Mouse (Mus musculus) heart, embryonic 11.5 days (tissue): ENCODE data around the gene Hemk1. TPM values are rescaled to one million over a fixed set of nuclear protein-coding genes. Genes with fewer than 3 reads are reported as not detected.

Experiments
- ATAC-seq: fragments of 200-750 bp; cut with Nextera tagmentation; replicated peaks from 2 replicates; pipeline ENCODE4 v1.8.0; 2017; ENCODE audit warnings: moderate library complexity; ENCODE audit not compliant: insufficient number of reproducible peaks, low FRiP score, low TSS enrichment
- H3K27ac ChIP-seq: fragments of 300-500 bp; sonication (generic); 2 replicates; pipeline ENCODE4 v1.5.1; 2014; ENCODE audit warnings: mild to moderate bottlenecking, low read depth, low read length
- H3K27me3 ChIP-seq: fragments of 300-500 bp; sonication (generic); 2 replicates; pipeline ENCODE4 v1.6.1; 2014; ENCODE audit warnings: mild to moderate bottlenecking, low read length, mixed read lengths; ENCODE audit not compliant: control insufficient read depth, insufficient read depth
- H3K36me3 ChIP-seq: fragments of 300-500 bp; sonication (generic); 2 replicates; pipeline ENCODE4 v1.6.1; 2014; ENCODE audit warnings: mild to moderate bottlenecking, low read length, moderate library complexity, mixed read lengths; ENCODE audit not compliant: control insufficient read depth, insufficient read depth
- H3K4me1 ChIP-seq: fragments of 300-500 bp; sonication (generic); 2 replicates; pipeline ENCODE4 v1.6.1; 2014; ENCODE audit warnings: low read length; ENCODE audit not compliant: control insufficient read depth, insufficient read depth
- H3K4me2 ChIP-seq: fragments of 300-500 bp; sonication (generic); 2 replicates; pipeline ENCODE4 v1.6.1; 2014; ENCODE audit warnings: mild to moderate bottlenecking, moderate library complexity
- H3K4me3 ChIP-seq: fragments of 300-500 bp; sonication (generic); 2 replicates; pipeline ENCODE4 v1.5.1; 2014; ENCODE audit warnings: low read depth, low read length
- H3K9ac ChIP-seq: fragments of 300-500 bp; sonication (generic); 2 replicates; pipeline ENCODE4 v1.6.1; 2014; ENCODE audit warnings: mild to moderate bottlenecking, low read depth, low read length, moderate library complexity
- H3K9me3 ChIP-seq: fragments of 300-500 bp; sonication (generic); replicated peaks from 2 replicates; pipeline ENCODE4 v1.6.1; 2016; ENCODE audit warnings: low read length; ENCODE audit not compliant: control insufficient read depth
- WGBS: fragments of 180-500 bp; shearing (Covaris S2); extraction: QIAGEN DNeasy Blood & Tissue Kit; methylation state at CpG from one replicate; pipeline ENCODE4 v1.1.7; 2014; ENCODE audit not compliant: insufficient replicate concordance; 5-methylcytosine and 5-hydroxymethylcytosine counted together
- polyA plus RNA-seq: library from polyadenylated mRNA; unstranded; fragments of >200 nt; fragmentation: Nextera tagmentation; extraction: Ambion mirVana; gene quantifications from 2 replicates; pipeline ENCODE4 v1.2.1, GENCODE M21; 2014

The Hemk1 gene
- polyA plus RNA-seq, 1 experiment from 2014 or later = 12.1 TPM

DNA sequence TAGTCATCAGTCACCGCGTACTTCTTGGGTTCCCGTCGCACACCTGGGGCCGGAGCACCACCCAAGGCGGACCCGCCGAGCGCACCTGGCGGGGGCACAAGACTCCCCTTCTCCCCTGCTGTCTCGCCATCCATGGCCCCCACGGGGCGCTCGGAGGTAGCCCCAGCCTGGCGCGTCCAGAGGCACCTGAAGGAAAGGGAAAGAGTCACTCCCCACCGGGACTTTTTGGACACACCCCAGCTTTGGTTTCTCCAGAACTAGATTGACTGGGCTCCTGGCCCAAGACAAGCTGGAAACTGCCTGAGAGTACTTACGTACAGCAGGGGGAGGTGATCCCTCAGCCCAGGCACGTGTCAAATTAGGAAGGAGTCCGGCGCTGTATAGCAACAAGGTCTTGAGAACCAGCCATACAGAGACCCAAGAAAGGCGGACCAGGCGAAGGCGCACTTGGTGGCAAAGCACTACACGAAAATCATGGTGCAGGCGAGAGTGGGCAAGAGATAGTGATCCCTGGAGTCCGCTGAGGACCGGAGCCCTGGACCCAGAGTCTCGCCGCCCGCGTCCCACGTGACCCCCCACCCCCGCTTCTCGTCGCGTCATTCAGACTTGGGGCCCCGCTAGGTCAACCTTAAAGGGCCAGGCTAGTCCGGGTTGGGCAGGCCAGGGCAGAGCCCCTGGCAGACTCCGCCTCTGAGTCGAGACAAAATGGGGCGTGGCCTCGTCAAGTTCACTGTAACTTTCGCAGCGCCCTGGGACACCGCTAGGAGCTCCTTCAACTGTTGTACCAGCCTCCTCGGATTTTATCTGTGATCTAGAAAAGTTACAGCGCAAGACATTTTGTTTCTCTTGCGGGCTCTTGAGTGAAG lies 48.7 kb downstream of the Hemk1 start, which contains the start of gene Mapkapk3:
Mapkapk3 (minus strand) TSS at position 667 of the 866 bp plus-strand sequence.
- Histone ChIP-seq H3K9me3 (no peaks in the 10 kb centered on the region), H3K27me3 (peaks cover 2% of the 10 kb centered on the region; the same call in 1 of the 2 replicates), H3K4me1 (peaks cover 15% of the 10 kb centered on the region; the same call in 1 of the 2 replicates), H3K36me3 (no peaks in the 10 kb centered on the region), H3K4me2 (peak within 1 kb of the TSS; percentile 82), H3K4me3 (peak within 1 kb of the TSS; percentile 59), H3K27ac (peak within 1 kb of the TSS; percentile 50; the same call in 1 of the 2 replicates), H3K9ac (peak within 1 kb of the TSS; percentile 39)
- peak; percentile 81 for ATAC-seq
- 2% methylated on average over 49 of the region's 49 CpGs for WGBS

DNA sequence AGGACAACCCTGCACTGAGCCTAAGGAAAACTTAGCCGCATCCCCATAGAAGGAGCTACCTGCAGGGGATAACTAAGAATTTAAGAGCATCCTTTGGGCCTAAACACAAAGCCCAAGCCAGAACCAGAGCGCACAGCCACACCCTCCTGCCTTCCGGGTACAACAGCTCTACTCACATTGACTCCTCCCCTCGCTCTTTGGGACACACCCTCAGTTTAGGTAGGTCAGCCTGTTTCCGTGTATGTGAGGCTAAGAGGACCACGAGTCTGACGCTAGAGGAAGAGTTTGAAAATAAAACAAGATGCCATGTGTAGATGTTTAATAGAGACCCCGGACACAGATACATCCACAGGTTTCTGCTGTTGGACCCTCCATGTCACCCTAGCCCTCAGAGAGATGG lies 49.4 kb downstream of the Hemk1 start:
- peak; percentile 70; the same call in 1 of the 2 replicates for ATAC-seq
- Histone ChIP-seq H3K4me3 (peak overlapping the region; percentile 59), H3K27me3 (peaks cover 2% of the 10 kb centered on the region; the same call in 1 of the 2 replicates), H3K4me2 (peak overlapping the region; percentile 82), H3K36me3 (no peaks in the 10 kb centered on the region), H3K9me3 (no peaks in the 10 kb centered on the region), H3K9ac (no peak overlapping the region), H3K27ac (no peak overlapping the region), H3K4me1 (peaks cover 15% of the 10 kb centered on the region; the same call in 1 of the 2 replicates)
- 25% methylated on average over 8 of the region's 8 CpGs for WGBS

DNA sequence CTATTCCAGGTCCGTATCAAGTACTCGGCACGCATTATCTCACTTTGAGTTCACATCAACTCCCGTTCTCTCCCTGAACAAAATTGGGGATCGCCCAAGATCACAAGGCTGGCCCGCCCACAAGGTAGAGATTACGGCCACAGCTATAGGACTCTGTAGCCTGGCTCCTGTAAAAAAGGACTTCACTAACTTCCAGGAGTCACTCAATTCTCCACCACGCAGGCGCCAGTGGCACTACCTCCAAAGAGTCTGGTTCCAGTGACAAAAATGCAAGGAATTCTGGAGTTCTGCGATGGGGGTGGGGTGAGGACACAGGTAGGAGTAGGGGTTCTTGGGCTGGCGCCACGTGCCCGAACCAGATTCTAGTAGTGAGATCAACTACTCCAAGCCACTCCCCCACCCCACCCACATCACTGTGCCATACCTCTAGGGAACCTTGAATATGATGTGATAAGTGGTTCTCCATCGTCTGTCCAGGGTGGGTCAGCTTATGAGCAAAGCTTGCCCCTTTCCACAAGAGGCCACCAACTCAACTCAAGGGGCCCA lies 50.0 kb downstream of the Hemk1 start:
- 0 out of 2 replicates have a peak, but pooled peaks have one; percentile 5 for ATAC-seq
- 78% methylated on average over 14 of the region's 14 CpGs for WGBS
- H3K9me3 ChIP-seq = no peaks in the 10 kb centered on the region
- peaks cover 15% of the 10 kb centered on the region; the same call in 1 of the 2 replicates for H3K4me1 ChIP-seq
- peaks cover 2% of the 10 kb centered on the region; the same call in 1 of the 2 replicates for H3K27me3 ChIP-seq
- H3K9ac ChIP-seq = no peak overlapping the region
- no peaks in the 10 kb centered on the region for H3K36me3 ChIP-seq
- H3K27ac ChIP-seq = no peak overlapping the region
- H3K4me3 ChIP-seq = no peak overlapping the region
- H3K4me2 ChIP-seq = peak overlapping the region; percentile 82

DNA sequence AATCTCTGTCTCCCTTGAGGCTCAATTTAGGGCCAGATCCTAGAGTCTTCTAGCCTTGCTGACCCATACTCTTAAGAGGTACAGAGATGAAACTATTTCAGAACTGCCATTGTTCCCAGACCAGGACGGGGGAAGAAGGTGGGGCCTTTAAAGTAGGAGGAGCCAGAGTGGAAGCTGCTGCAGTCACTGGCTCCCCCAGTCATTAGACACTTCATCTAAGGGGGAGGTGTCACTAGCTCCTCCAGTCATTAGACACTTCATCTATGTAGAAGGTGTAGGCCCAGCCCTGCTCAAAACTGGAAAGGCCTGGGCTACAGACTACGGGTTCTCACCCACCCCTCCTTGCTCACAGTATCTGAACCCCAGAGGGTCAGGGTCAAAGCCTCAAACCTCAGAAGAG lies 50.9 kb downstream of the Hemk1 start:
- H3K27ac ChIP-seq = no peak overlapping the region
- no peak overlapping the region for H3K4me2 ChIP-seq
- peaks cover 2% of the 10 kb centered on the region; the same call in 1 of the 2 replicates for H3K27me3 ChIP-seq
- no peaks in the 10 kb centered on the region for H3K36me3 ChIP-seq
- WGBS = 76% methylated on average over 2 of the region's 2 CpGs
- H3K4me3 ChIP-seq = no peak overlapping the region
- H3K9me3 ChIP-seq = no peaks in the 10 kb centered on the region
- peaks cover 15% of the 10 kb centered on the region; the same call in 1 of the 2 replicates for H3K4me1 ChIP-seq
- no peak for ATAC-seq
- no peak overlapping the region for H3K9ac ChIP-seq

DNA sequence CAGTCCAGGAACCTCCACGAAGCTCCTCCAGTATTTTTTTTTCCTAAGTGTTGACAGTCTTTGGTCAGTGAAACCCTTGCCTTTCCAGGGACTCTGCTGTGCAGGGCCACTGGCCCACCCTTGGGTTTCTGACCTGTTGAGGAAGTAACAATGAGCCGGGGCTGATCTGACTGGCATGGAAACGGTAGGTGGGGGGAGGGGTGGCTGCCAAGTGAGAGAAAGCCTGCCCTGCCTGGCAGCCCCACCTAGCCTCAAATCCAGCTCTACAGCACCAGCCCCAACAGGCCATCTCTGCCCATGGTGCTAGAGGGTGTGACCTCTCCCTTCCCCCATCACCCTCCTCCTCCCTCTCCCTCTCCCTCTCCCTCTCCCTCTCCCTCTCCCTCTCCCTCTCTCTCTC lies 53.1 kb downstream of the Hemk1 start:
- H3K4me2 ChIP-seq = no peak overlapping the region
- H3K9ac ChIP-seq = no peak overlapping the region
- 16% methylated on average over 3 of the region's 3 CpGs for WGBS

DNA sequence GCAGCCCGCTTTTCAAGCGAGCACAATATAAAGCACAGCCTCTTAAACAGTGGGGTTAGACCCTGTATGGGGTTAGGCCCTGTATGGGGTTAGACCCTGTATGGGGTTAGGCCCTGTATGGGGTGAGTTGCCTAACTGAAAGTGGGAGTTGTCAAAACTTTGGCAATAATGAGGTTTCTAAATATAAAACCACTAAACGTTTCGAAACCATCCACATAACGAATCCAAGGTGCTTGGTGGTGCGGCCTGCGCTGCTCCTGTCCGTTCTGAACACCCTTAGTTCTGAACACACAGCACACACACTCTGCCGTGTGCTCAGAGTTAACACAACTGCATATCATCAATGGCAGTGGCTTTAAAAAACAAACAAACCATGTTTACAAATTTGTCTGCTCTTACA lies 55.2 kb downstream of the Hemk1 start:
- Histone ChIP-seq H3K4me1 (peaks cover 17% of the 10 kb centered on the region), H3K27me3 (no peaks in the 10 kb centered on the region), H3K27ac (no peak overlapping the region), H3K36me3 (no peaks in the 10 kb centered on the region), H3K4me2 (no peak overlapping the region), H3K4me3 (no peak overlapping the region), H3K9ac (no peak overlapping the region), H3K9me3 (no peaks in the 10 kb centered on the region)
- ATAC-seq = no peak
- WGBS = 85% methylated on average over 9 of the region's 9 CpGs

More for the DNA sequence above, 53.1 kb downstream of the Hemk1 start:
- Histone ChIP-seq H3K9me3 (no peaks in the 10 kb centered on the region), H3K4me1 (peaks cover 16% of the 10 kb centered on the region), H3K4me3 (no peak overlapping the region), H3K27me3 (peaks cover 2% of the 10 kb centered on the region; the same call in 1 of the 2 replicates), H3K36me3 (no peaks in the 10 kb centered on the region), H3K27ac (no peak overlapping the region)
- ATAC-seq = no peak

DNA sequence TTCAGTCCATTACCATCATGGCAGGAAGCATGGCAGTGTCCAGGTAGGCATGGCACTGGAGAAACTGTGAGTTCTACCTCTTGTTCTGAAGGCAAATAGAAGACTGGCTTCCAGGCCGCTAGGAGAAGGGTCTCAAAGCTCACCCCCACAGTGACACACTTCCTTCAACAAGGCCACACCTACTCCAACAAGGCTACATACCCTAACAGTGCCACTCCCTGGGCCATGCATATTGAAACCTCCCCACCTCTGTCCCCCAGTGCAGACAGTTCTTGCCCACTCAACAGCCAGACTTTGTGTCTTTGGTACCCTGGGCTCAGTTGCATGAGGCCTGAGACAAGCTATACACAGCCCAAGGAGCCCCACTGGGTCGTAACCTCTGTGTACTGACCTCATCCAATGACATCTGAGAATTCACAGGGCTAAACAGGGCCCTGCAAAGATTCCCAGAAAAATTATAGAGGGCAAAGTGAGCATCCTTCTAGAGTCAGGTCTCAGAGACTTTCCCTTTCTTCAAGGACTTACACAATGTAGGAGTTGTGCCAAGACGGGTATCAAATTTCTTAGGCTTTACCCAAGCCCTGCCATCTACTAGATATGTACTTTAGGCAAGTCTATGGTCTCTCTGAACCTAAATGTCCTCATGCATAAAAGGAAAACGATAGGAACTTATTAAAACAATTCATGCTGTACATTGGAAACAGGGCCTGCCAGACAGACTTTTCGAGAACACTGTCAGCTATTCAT lies 56.7 kb downstream of the Hemk1 start:
- no peak overlapping the region for H3K9ac ChIP-seq
- no peak overlapping the region for H3K4me2 ChIP-seq
- H3K4me3 ChIP-seq = no peak overlapping the region
- H3K9me3 ChIP-seq = no peaks in the 10 kb centered on the region
- H3K27ac ChIP-seq = no peak overlapping the region
- ATAC-seq = no peak
- no peaks in the 10 kb centered on the region for H3K36me3 ChIP-seq
- H3K4me1 ChIP-seq = peaks cover 16% of the 10 kb centered on the region
- 84% methylated on average over 5 of the region's 5 CpGs for WGBS
- H3K27me3 ChIP-seq = no peaks in the 10 kb centered on the region; the same call in 1 of the 2 replicates
